Mouse (Mus musculus): ENCODE data around the gene Celsr1.

Celsr1 gene

GRCm38 (mm10) chr15:85994906-85995608 is 38.5 kb downstream of the Celsr1 start:
- no peak for DNase-seq (ENCODE audit: low read depth, low spot score)

- DNase-seq (ENCODE audit: low read depth, low spot score): no peak
Measured at GRCm38 (mm10) chr15:85993931-85994583, 39.5 kb downstream of the Celsr1 start.

GRCm38 (mm10) chr15:85993386-85993785 is 40.2 kb downstream of the Celsr1 start:
- DNase-seq (ENCODE audit: low read depth, low spot score): no peak

GRCm38 (mm10) chr15:85992125-85992495 is 41.5 kb downstream of the Celsr1 start:
- DNase-seq (ENCODE audit: low read depth, low spot score): no peak

- no peak for DNase-seq (ENCODE audit: low read depth, low spot score)
Measured at GRCm38 (mm10) chr15:85991453-85992124, 42.0 kb downstream of the Celsr1 start.

GRCm38 (mm10) chr15:85990696-85991443 is 42.7 kb downstream of the Celsr1 start:
- no peak for DNase-seq (ENCODE audit: low read depth, low spot score)

GRCm38 (mm10) chr15:85987896-85988295 is 45.7 kb downstream of the Celsr1 start:
- DNase-seq (ENCODE audit: low read depth, low spot score): no peak

GRCm38 (mm10) chr15:85986170-85986569 is 47.4 kb downstream of the Celsr1 start:
- DNase-seq (ENCODE audit: low read depth, low spot score): no peak

- no peak for DNase-seq (ENCODE audit: low read depth, low spot score)
Measured at GRCm38 (mm10) chr15:85985601-85986000, 48.0 kb downstream of the Celsr1 start.

- no peak for DNase-seq (ENCODE audit: low read depth, low spot score)
Measured at GRCm38 (mm10) chr15:85983131-85983530, 50.4 kb downstream of the Celsr1 start.

- no peak for DNase-seq (ENCODE audit: low read depth, low spot score)
Measured at GRCm38 (mm10) chr15:85982416-85982775, 51.2 kb downstream of the Celsr1 start.

GRCm38 (mm10) chr15:85981768-85982415 is 51.7 kb downstream of the Celsr1 start:
- DNase-seq (ENCODE audit: low read depth, low spot score): no peak

GRCm38 (mm10) chr15:85977086-85977485 is 56.5 kb downstream of the Celsr1 start:
- DNase-seq (ENCODE audit: low read depth, low spot score): no peak

GRCm38 (mm10) chr15:85975746-85976145 is 57.8 kb downstream of the Celsr1 start:
- no peak for DNase-seq (ENCODE audit: low read depth, low spot score)

- DNase-seq (ENCODE audit: low read depth, low spot score): no peak
Measured at GRCm38 (mm10) chr15:85971596-85971995, 62.0 kb downstream of the Celsr1 start.

- no peak for DNase-seq (ENCODE audit: low read depth, low spot score)
Measured at GRCm38 (mm10) chr15:85970441-85970840, 63.1 kb downstream of the Celsr1 start.

GRCm38 (mm10) chr15:85969707-85970153 is 63.8 kb downstream of the Celsr1 start:
- DNase-seq (ENCODE audit: low read depth, low spot score): no peak

- DNase-seq (ENCODE audit: low read depth, low spot score): no peak
Measured at GRCm38 (mm10) chr15:85969291-85969690, 64.3 kb downstream of the Celsr1 start.

GRCm38 (mm10) chr15:85966032-85966431 is 67.5 kb downstream of the Celsr1 start:
- DNase-seq (ENCODE audit: low read depth, low spot score): no peak

- DNase-seq (ENCODE audit: low read depth, low spot score): no peak
Measured at GRCm38 (mm10) chr15:85963279-85963840, 70.2 kb downstream of the Celsr1 start.

- no peak for DNase-seq (ENCODE audit: low read depth, low spot score)
Measured at GRCm38 (mm10) chr15:85962691-85963090, 70.9 kb downstream of the Celsr1 start.
